Mouse (Mus musculus) frontal cortex, postnatal 25 days (tissue): ENCODE data around the gene Cdc42ep5.
"Not testable (repeated sequence)": the region's sequence is repeated elsewhere in the genome, so short reads cannot be mapped to it uniquely, and the experiment has no call there.

ENCODE experiments used
- DNase-seq, 2 experiments: peaks; one replicate each; pipeline ENCODE4 v3.0.0; 2022; ENCODE audit warnings: low spot score in 2 of 2

Cdc42ep5 gene

GRCm38 (mm10) chr7:4164090-4164910, at the start of gene Cdc42ep5:
Cdc42ep5 (minus strand) TSS chr7:4164860.
- DNase-seq = no peak

DNA sequence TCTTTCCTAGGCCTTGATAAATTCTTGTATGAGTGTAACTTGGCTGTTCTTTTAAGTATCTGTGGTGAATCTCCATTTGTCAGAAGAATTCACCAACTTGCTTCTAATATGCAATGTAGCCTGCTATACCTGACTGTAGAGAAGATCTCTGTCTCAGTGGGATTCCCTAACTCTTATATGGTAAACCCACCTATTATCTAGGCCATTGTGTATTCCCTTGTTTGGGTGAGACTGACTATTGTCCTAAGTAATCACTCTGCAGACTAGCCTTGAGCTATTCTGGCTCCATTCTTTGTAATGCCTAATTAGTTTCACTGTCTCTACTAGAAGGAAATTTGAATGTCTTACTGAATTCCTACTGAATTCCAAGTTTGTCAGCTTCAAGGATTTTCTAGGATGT, 48.8 kb upstream of the Cdc42ep5 start:
- not testable (repeated sequence) for DNase-seq

- DNase-seq = no peak
These were observed 44.0 kb upstream of the Cdc42ep5 start for GRCm38 (mm10) chr7:4208626-4209025.

DNA sequence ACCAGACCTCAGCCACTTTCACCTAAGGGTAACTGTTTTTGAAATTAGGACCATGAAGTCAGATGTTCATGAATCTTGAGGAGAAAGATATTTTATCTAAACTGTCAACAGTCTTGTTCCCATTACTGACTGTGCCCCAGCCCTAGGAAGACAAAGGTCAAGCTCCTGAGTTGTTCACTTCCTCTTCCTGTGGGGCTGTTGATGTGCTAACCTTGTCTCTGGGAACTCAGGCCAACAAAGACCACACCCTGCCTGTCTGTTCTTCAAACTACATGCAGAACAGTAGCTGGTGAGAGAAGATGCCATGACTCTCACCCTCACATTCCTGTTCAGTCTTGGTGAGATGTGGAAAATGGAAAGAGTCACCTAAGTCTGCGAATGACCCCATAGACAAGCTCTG, 42.5 kb upstream of the Cdc42ep5 start:
- no peak for DNase-seq

GRCm38 (mm10) chr7:4178438-4178837, 13.8 kb upstream of the Cdc42ep5 start:
- DNase-seq = no peak

GRCm38 (mm10) chr7:4170193-4170938, 5.7 kb upstream of the Cdc42ep5 start:
- no peak for DNase-seq

GRCm38 (mm10) chr7:4167098-4167497, 2.4 kb upstream of the Cdc42ep5 start:
- no peak for DNase-seq

GRCm38 (mm10) chr7:4165286-4165685, 626 bp upstream of the Cdc42ep5 start:
- no peak for DNase-seq

DNA sequence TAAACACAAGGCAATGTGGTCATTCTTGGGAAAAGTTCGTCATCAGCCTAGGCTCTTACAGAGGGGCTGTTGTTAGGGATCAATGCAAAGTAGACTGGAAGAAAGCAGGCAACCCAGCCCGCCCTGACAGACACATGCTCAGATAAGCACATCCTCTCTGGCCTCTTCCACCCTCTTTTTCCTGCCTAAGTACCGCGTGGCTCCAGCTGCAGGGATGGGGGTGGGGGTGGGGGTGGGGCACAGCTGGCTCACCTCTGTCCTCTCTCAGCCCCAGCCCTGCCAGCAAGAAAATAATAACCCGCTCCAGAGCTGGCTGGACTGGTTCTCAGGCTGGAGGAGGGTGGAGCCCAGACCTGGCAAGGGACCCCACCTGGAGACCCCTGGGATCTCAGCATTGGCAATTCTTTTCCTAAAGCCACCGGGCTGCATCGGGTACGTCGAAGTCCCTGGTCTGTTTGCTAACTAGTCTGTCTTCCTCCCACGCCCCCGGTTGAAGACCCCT, 1.0 kb downstream of the Cdc42ep5 start:
- DNase-seq = no peak

GRCm38 (mm10) chr7:4161596-4161995, 3.1 kb downstream of the Cdc42ep5 start:
- DNase-seq = not testable (repeated sequence)

- no peak for DNase-seq
These were observed 9.7 kb downstream of the Cdc42ep5 start for GRCm38 (mm10) chr7:4154976-4155375.

DNA sequence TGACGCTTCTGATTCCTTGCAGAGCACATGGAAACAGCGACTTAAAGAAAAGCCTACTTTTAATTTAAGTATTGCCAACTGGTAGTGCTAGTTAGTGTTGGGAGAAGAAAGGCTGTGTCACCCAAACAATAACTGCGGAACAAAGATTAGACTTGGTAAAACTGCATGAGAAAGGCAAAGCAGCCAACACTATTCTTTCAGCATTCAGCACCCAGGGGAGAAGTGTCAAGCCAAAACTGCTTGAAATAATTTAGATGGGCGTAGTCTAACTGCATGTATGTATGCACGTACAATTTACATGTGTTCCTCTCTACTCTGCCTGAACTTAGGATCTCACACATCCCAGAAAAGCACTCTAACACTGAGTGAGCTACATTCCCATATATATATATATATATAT, 10.3 kb downstream of the Cdc42ep5 start:
- DNase-seq = no peak

DNA sequence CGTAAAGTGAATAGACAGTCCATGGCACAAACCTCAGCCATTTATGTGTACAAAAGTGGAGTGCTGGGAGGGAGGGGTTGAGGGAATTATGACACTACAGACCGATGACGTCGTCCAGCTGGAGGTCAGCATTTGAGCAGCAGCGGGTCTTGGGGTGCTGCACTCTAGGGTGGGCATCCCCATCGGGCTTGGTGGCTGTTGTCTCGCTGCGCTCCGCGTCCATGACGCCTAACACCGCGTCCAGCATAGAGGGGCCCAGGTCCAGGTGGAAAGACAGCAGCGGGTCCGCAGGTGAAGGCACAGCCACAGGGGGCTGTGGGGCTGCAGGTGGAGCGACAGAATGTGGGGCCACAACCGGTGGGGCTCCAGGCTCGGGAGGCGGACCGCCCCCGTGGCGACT, 13.4 kb downstream of the Cdc42ep5 start:
- DNase-seq = no peak

- peak in 1 of 2 experiments; percentile 21 for DNase-seq
These were observed 13.8 kb downstream of the Cdc42ep5 start for GRCm38 (mm10) chr7:4150811-4151221.

GRCm38 (mm10) chr7:4150059-4150541, 14.6 kb downstream of the Cdc42ep5 start, which contains the start of gene Leng9:
Leng9 (minus strand) TSS chr7:4150374.
- peak in 1 of 2 experiments; percentile 25 for DNase-seq

- DNase-seq = peak; percentile 77 to 83
These were observed 15.2 kb downstream of the Cdc42ep5 start for GRCm38 (mm10) chr7:4149209-4150054.

- peak in 1 of 2 experiments; percentile 11 for DNase-seq
These were observed 16.1 kb downstream of the Cdc42ep5 start for GRCm38 (mm10) chr7:4148341-4149208.

DNA sequence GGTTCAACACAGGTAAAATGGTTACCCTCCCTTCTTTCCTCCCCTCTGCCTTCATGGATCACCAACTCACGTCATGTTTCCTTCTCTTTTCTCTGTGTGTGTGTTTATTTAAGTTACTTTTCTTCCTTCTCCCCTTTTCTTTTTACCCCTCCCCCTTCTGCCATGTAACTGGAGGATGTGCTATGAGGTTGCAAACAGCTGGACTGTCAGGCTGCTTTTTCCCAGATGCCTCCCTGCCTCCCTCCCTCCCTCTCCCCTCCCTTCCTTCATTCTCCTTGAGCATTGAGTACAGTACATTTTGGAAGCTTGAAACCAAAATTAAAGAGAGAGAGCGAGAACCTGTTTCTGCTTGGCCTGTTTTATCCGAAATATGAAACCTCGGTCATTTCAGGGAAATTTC, 16.8 kb downstream of the Cdc42ep5 start:
- DNase-seq = no peak

DNA sequence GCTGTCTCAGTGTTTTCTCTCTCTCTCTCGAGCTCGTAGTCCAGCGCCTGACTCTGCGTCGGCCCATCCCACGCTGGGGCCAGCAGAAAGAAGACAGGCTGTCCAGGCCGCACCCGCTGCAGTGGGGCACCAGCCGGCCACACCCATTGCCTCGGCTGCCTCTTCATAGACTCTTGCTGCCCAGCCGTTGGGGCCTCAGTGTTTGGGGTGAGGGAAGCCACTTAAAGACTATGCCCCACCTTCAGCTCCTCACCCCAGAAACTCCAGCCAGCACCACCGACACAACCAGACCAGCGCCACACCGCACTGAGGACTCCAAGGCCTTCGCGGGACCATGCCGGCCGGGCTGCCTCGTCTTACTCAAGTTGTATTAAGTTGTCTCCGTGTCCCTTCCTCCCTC, 17.3 kb downstream of the Cdc42ep5 start:
- no peak for DNase-seq
